Mouse (Mus musculus): ENCODE measurements around the gene Fez1. TPM values are rescaled to one million over a fixed set of nuclear protein-coding genes. Genes with fewer than 3 reads are reported as not detected.

The Fez1 gene
- polyA plus RNA-seq, 1 experiment: 32.8 TPM

GRCm38 (mm10) chr9:36862576-36862975, 40.9 kb downstream of the Fez1 start:
- no peak overlapping the region for H3K27ac ChIP-seq (ENCODE audit: insufficient read depth, low read length)
- TF ChIP-seq POLR2A (IDR thresholded peaks at IDR 0.05; ENCODE audit: low read depth, low read length) (no peak), CTCF (IDR thresholded peaks at IDR 0.05; ENCODE audit: borderline replicate concordance, insufficient read depth, low read length) (no peak)
- H3K4me1 ChIP-seq (ENCODE audit: control insufficient read depth, insufficient read depth, low read length): no peaks in the 10 kb centered on the region
- no peak overlapping the region for H3K4me3 ChIP-seq (ENCODE audit: insufficient read depth, low read length)

DNA sequence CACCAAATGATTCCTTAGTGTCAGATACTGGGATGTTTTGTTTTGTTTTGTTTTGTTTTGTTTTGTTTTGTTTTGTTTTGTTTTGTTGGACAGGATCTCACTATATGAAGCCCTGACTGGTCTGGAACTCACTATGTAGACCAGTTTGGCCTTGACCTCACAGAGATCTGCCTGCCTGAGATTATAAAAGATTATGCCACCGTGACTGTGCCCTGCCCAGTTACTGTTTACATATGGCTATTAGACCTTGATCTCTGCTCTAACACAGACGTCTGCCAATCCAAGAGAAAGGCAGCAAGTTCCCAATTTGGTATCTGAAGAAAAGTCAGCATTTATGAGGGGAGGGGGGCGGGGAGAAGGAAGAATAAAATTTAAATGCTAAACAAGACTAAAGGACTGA, 42.0 kb downstream of the Fez1 start:
- H3K27ac ChIP-seq (ENCODE audit: insufficient read depth, low read length): no peak overlapping the region
- no peaks in the 10 kb centered on the region for H3K4me1 ChIP-seq (ENCODE audit: control insufficient read depth, insufficient read depth, low read length)
- no peak overlapping the region for H3K4me3 ChIP-seq (ENCODE audit: insufficient read depth, low read length)
- TF ChIP-seq POLR2A (IDR thresholded peaks at IDR 0.05; ENCODE audit: low read depth, low read length): no peak

DNA sequence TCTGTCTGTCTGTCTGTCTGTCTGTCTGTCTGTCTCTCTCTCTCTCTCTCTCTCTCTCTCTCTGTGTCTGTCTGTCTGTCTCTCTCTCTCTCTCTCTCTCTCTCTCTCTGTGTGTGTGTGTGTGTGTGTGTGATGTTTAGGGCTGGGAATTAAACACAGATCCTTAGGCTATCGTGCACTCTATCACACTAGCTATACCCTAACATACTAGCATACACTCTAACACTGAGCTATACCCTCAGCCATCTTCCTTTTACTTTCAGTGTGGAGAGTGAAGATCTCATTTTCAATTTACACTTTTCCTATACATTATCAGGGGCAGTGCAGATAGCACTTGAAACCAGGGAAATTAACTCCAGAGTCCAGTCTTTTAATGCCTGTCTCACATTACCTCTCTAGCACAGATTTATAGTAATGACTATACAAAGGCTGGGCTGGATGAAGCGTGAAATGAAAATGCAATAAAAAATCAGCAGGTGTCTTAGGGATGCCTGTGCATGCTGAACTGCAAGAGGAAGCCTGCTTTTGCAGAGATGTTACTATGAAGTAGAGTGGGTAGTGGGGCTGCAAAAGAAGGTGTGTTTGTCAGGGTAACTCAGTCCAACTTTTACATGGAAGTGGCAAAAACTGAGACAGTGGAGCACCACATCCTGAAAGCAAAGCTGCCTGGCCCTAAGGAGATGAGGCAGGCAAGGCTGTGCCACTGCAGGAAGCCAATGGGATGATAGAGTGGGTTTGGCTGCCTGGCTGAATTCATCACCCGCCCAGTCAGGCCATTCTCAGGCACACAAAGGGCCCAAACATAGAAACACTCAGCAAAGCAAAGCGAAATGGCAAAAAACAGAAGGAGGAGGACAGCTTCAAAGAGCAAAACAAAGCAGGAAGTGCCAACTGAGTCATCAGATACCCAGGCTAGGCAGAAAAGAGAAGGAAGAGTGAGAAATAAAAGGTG, 43.5 kb downstream of the Fez1 start:
- H3K4me3 ChIP-seq (ENCODE audit: insufficient read depth, low read length): no peak overlapping the region
- H3K27ac ChIP-seq (ENCODE audit: insufficient read depth, low read length): no peak overlapping the region
- no peak for TF ChIP-seq POLR2A (IDR thresholded peaks at IDR 0.05; ENCODE audit: low read depth, low read length)
- TF ChIP-seq CTCF (IDR thresholded peaks at IDR 0.05; ENCODE audit: borderline replicate concordance, insufficient read depth, low read length): no peak
- no peaks in the 10 kb centered on the region for H3K4me1 ChIP-seq (ENCODE audit: control insufficient read depth, insufficient read depth, low read length)

GRCm38 (mm10) chr9:36868662-36869061, 47.0 kb downstream of the Fez1 start:
- no peaks in the 10 kb centered on the region for H3K4me1 ChIP-seq (ENCODE audit: control insufficient read depth, insufficient read depth, low read length)
- no peak overlapping the region for H3K27ac ChIP-seq (ENCODE audit: insufficient read depth, low read length)
- no peak overlapping the region for H3K4me3 ChIP-seq (ENCODE audit: insufficient read depth, low read length)
- TF ChIP-seq CTCF (IDR thresholded peaks at IDR 0.05; ENCODE audit: borderline replicate concordance, insufficient read depth, low read length) (no peak), POLR2A (IDR thresholded peaks at IDR 0.05; ENCODE audit: low read depth, low read length) (no peak)

- no peak overlapping the region for H3K4me3 ChIP-seq (ENCODE audit: insufficient read depth, low read length)
- no peaks in the 10 kb centered on the region for H3K4me1 ChIP-seq (ENCODE audit: control insufficient read depth, insufficient read depth, low read length)
- no peak overlapping the region for H3K27ac ChIP-seq (ENCODE audit: insufficient read depth, low read length)
- TF ChIP-seq POLR2A (IDR thresholded peaks at IDR 0.05; ENCODE audit: low read depth, low read length) (no peak), CTCF (IDR thresholded peaks at IDR 0.05; ENCODE audit: borderline replicate concordance, insufficient read depth, low read length) (no peak)
These were observed 48.6 kb downstream of the Fez1 start for GRCm38 (mm10) chr9:36870263-36870662.

- Histone ChIP-seq H3K27ac (ENCODE audit: insufficient read depth, low read length) (no peak overlapping the region), H3K4me3 (ENCODE audit: insufficient read depth, low read length) (no peak overlapping the region), H3K4me1 (ENCODE audit: control insufficient read depth, insufficient read depth, low read length) (no peaks in the 10 kb centered on the region)
- TF ChIP-seq CTCF (IDR thresholded peaks at IDR 0.05; ENCODE audit: borderline replicate concordance, insufficient read depth, low read length): no peak
- TF ChIP-seq POLR2A (IDR thresholded peaks at IDR 0.05; ENCODE audit: low read depth, low read length): no peak
These were observed 52.1 kb downstream of the Fez1 start for GRCm38 (mm10) chr9:36873796-36874195.

DNA sequence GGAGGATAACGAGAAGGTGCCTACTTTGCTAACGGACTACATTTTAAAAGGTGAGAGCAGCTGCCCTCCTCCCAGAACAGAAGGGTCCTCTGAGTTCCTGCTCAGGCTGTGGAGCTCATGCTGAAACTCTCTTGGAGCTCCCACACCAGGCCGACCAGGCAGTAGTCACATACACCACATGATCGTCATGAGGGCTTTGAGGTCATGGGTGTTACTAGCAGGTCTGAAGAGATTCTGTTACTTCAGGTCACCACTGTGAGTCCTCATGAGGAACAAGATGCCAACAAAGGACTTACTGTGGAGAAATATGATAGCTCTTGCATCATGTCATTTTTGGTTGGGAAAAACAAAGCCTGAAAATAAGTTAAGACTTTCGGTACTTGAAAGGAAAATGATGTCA, 54.6 kb downstream of the Fez1 start:
- Histone ChIP-seq H3K4me1 (ENCODE audit: control insufficient read depth, insufficient read depth, low read length) (no peaks in the 10 kb centered on the region), H3K4me3 (ENCODE audit: insufficient read depth, low read length) (no peak overlapping the region), H3K27ac (ENCODE audit: insufficient read depth, low read length) (no peak overlapping the region)
- TF ChIP-seq CTCF (IDR thresholded peaks at IDR 0.05; ENCODE audit: borderline replicate concordance, insufficient read depth, low read length): no peak
- no peak for TF ChIP-seq POLR2A (IDR thresholded peaks at IDR 0.05; ENCODE audit: low read depth, low read length)

GRCm38 (mm10) chr9:36876787-36877186, 55.1 kb downstream of the Fez1 start:
- no peak for TF ChIP-seq CTCF (IDR thresholded peaks at IDR 0.05; ENCODE audit: borderline replicate concordance, insufficient read depth, low read length)
- TF ChIP-seq POLR2A (IDR thresholded peaks at IDR 0.05; ENCODE audit: low read depth, low read length): no peak
- Histone ChIP-seq H3K27ac (ENCODE audit: insufficient read depth, low read length) (no peak overlapping the region), H3K4me1 (ENCODE audit: control insufficient read depth, insufficient read depth, low read length) (no peaks in the 10 kb centered on the region)

GRCm38 (mm10) chr9:36881615-36882014, 60.0 kb downstream of the Fez1 start:
- TF ChIP-seq POLR2A (IDR thresholded peaks at IDR 0.05; ENCODE audit: low read depth, low read length) (no peak), CTCF (IDR thresholded peaks at IDR 0.05; ENCODE audit: borderline replicate concordance, insufficient read depth, low read length) (no peak)
- no peak overlapping the region for H3K27ac ChIP-seq (ENCODE audit: insufficient read depth, low read length)
- no peaks in the 10 kb centered on the region for H3K4me1 ChIP-seq (ENCODE audit: control insufficient read depth, insufficient read depth, low read length)

More at GRCm38 (mm10) chr9:36876787-36877186, 55.1 kb downstream of the Fez1 start:
- H3K4me3 ChIP-seq (ENCODE audit: insufficient read depth, low read length): no peak overlapping the region

DNA sequence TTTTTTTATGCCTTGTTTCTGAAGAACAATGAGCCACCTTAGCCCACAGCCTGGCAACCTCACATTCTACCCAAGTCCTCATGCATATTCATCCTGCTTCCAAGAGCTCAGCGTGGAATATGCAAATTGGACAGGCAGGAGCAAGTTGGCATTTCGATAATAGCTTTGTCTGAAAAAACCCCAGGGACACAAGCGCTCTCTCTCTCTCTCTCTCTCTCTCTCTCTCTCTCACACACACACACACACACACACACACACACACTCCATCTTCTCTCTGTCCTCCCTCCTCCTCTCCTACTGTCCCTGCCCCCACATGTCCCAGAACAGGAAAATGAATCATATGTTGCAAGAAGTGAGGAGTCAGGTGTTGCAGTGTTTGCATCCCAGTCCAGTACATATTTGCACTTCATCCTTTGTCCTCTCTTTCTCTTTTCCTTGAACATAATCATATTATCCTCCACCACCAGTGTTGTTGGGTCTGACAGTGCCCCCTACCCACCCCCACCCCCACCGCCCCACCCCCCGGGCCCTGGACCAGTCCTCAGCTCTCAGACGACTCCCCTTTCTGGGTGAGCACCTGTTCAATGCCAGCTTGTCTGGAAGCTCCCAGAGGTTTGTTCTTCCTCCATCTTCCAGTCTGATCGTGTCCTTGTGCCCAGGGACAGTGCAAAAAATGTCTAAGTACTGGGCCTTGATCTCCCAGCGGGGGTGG, 60.5 kb downstream of the Fez1 start:
- Histone ChIP-seq H3K27ac (ENCODE audit: insufficient read depth, low read length) (no peak overlapping the region), H3K4me1 (ENCODE audit: control insufficient read depth, insufficient read depth, low read length) (no peaks in the 10 kb centered on the region), H3K4me3 (ENCODE audit: insufficient read depth, low read length) (no peak overlapping the region)
- TF ChIP-seq POLR2A (IDR thresholded peaks at IDR 0.05; ENCODE audit: low read depth, low read length): no peak
- TF ChIP-seq CTCF (IDR thresholded peaks at IDR 0.05; ENCODE audit: borderline replicate concordance, insufficient read depth, low read length): no peak

More at GRCm38 (mm10) chr9:36881615-36882014, 60.0 kb downstream of the Fez1 start:
- H3K4me3 ChIP-seq (ENCODE audit: insufficient read depth, low read length): no peak overlapping the region
